Comparison of ENCODE assay signal across 23 mouse cellular contexts in genomic region chr14:115179925-115180324, GRCm38 (mm10).
"Had no signal": no experiment of that assay in that cellular context is flagged by ENCODE, and none has a peak within 500 bp of the region (broad histone marks: within the 10 kb centered on the region; RNA-seq: fewer than 3 reads in every experiment).

No protein-coding gene starts in this region.

- H3K4me3 ChIP-seq: liver, embryonic 15.5 days; lung, embryonic 15.5 days; megakaryocyte, embryonic 14.5 days; midbrain, embryonic 12.5 days; myocyte; neural tube, embryonic 12.5 days; stomach, embryonic 15.5 days had no signal

- H3K4me2 ChIP-seq: liver, embryonic 15.5 days; lung, embryonic 15.5 days; midbrain, embryonic 12.5 days; neural tube, embryonic 12.5 days; stomach, embryonic 15.5 days had no signal

- H3K9me3 ChIP-seq: liver, embryonic 15.5 days; lung, embryonic 15.5 days; megakaryocyte, embryonic 14.5 days; midbrain, embryonic 12.5 days; neural tube, embryonic 12.5 days; stomach, embryonic 15.5 days had no signal

- H3K27ac ChIP-seq: liver, embryonic 15.5 days; lung, embryonic 15.5 days; macrophage; midbrain, embryonic 12.5 days; neural tube, embryonic 12.5 days; stomach, embryonic 15.5 days; stomach, postnatal 0 days had no signal

- ATAC-seq: liver, postnatal 0 days; lung, postnatal 0 days; midbrain, embryonic 16.5 days had no signal

- H3K9ac ChIP-seq: liver, embryonic 15.5 days; liver, postnatal 0 days; lung, embryonic 15.5 days; midbrain, embryonic 12.5 days; neural tube, embryonic 12.5 days; stomach, embryonic 15.5 days had no signal

- H3K36me3 ChIP-seq: liver, embryonic 15.5 days; lung, embryonic 15.5 days; midbrain, embryonic 12.5 days; neural tube, embryonic 12.5 days; stomach, embryonic 15.5 days had no signal

- H3K4me1 ChIP-seq: liver, embryonic 15.5 days; lung, embryonic 15.5 days; megakaryocyte, embryonic 14.5 days; midbrain, embryonic 12.5 days; neural tube, embryonic 12.5 days; stomach, embryonic 15.5 days had no signal

- DNase-seq: liver, postnatal 0 days; lung, adult 2 months; lung, postnatal 14 days; lung, postnatal 36 days; midbrain, embryonic 14.5 days; retina, postnatal 1 day; right cerebral cortex, adult 18-20 months; right cerebral cortex, postnatal 25 days; right cerebral cortex, postnatal 4 days; thymus, adult 2 months; thymus, postnatal 25 days; thymus, postnatal 4 days had no signal

- H3K27me3 ChIP-seq: liver, embryonic 15.5 days; lung, embryonic 15.5 days; megakaryocyte, embryonic 14.5 days; midbrain, embryonic 12.5 days; neural tube, embryonic 12.5 days; stomach, embryonic 15.5 days had no signal
